Mouse (Mus musculus) thymus, postnatal 25 days (tissue): ENCODE data around the gene Klf11.

Experiments
- DNase-seq: peaks from one replicate; pipeline ENCODE4 v3.0.0; 2022

The Klf11 gene

GRCm38 (mm10) chr12:24705502-24706263 lies 54.6 kb downstream of the Klf11 start:
- no peak for DNase-seq

GRCm38 (mm10) chr12:24706764-24707479 lies 55.8 kb downstream of the Klf11 start:
- peak; percentile 69 for DNase-seq

- DNase-seq, result peak; percentile 10
Measured at GRCm38 (mm10) chr12:24707480-24707802, 56.4 kb downstream of the Klf11 start.

- DNase-seq, result peak; percentile 97
Measured at GRCm38 (mm10) chr12:24707954-24708823, 57.1 kb downstream of the Klf11 start, which contains the start of gene Rrm2. Gene Rrm2 (plus strand): TSS chr12:24708241.

GRCm38 (mm10) chr12:24708824-24709218 lies 57.7 kb downstream of the Klf11 start:
- DNase-seq, result no peak

- peak; percentile 49 for DNase-seq
Measured at GRCm38 (mm10) chr12:24709409-24709808, 58.3 kb downstream of the Klf11 start.

GRCm38 (mm10) chr12:24709831-24710508 lies 58.9 kb downstream of the Klf11 start:
- DNase-seq, result peak; percentile 38

GRCm38 (mm10) chr12:24710672-24711071 lies 59.6 kb downstream of the Klf11 start:
- peak; percentile 31 for DNase-seq
